Mouse (Mus musculus) small intestine, adult 2 months (tissue): ENCODE data around the gene Vcam1. TPM values are rescaled to one million over a fixed set of nuclear protein-coding genes. Genes with fewer than 3 reads are reported as not detected.

Source experiments
- H3K27ac ChIP-seq: fragments of 200-500 bp; 2 replicates; pipeline ENCODE4 v1.5.1; 2012; ENCODE audit warnings: low read depth, low read length, control low read depth, inconsistent platforms; ENCODE audit not compliant: insufficient read depth
- H3K27me3 ChIP-seq: fragments of 200-500 bp; 2 replicates; pipeline ENCODE4 v1.6.1; 2012; ENCODE audit warnings: mild to moderate bottlenecking, moderate library complexity, low read length, inconsistent platforms; ENCODE audit not compliant: control insufficient read depth, insufficient read depth
- H3K36me3 ChIP-seq: fragments of 200-500 bp; 2 replicates; pipeline ENCODE4 v1.6.1; 2012; ENCODE audit warnings: mild to moderate bottlenecking, low read length, control low read depth, inconsistent platforms; ENCODE audit not compliant: control insufficient read depth, insufficient read depth
- H3K4me1 ChIP-seq: fragments of 200-500 bp; 2 replicates; pipeline ENCODE4 v1.6.1; 2012; ENCODE audit warnings: low read length, inconsistent platforms, mixed read lengths; ENCODE audit not compliant: control insufficient read depth, insufficient read depth, insufficient read length
- H3K4me3 ChIP-seq: fragments of 200-500 bp; 2 replicates; pipeline ENCODE4 v1.5.1; 2012; ENCODE audit warnings: low read depth, mild to moderate bottlenecking, control low read depth, inconsistent platforms, low read length, moderate library complexity
- CTCF ChIP-seq: fragments of 200-500 bp; IDR thresholded peaks from 2 replicates; pipeline ENCODE4 v1.5.1; 2012; ENCODE audit warnings: low read depth, mild to moderate bottlenecking, control low read depth, inconsistent platforms, low read length, moderate library complexity, mixed read lengths; ENCODE audit not compliant: insufficient replicate concordance, insufficient read length; ENCODE audit errors: extremely low read depth
- POLR2A ChIP-seq: fragments of 200-500 bp; IDR thresholded peaks from 2 replicates; pipeline ENCODE4 v1.6.1; 2012; ENCODE audit warnings: low read depth, mild to moderate bottlenecking, control low read depth, inconsistent platforms, low read length, moderate library complexity
- WGBS: fragments of 180-500 bp; shearing (Covaris S2); methylation state at CpG from one replicate; pipeline ENCODE4 v1.1.7; 2018; 5-methylcytosine and 5-hydroxymethylcytosine counted together
- polyA plus RNA-seq: library from polyadenylated mRNA; depleted of rRNA; stranded (reverse); fragments of >200 nt; gene quantifications from 2 replicates; pipeline ENCODE4 v1.2.3, GENCODE M21; 2012

Vcam1 gene
- polyA plus RNA-seq, 1 experiment: 1.1 TPM

- Histone ChIP-seq H3K27me3 (no peaks in the 10 kb centered on the region), H3K27ac (no peak overlapping the region), H3K4me1 (no peaks in the 10 kb centered on the region), H3K36me3 (no peaks in the 10 kb centered on the region), H3K4me3 (no peak overlapping the region)
- no peak for TF ChIP-seq CTCF
- TF ChIP-seq POLR2A: no peak
- WGBS: 39% methylated on average over 5 of the region's 5 CpGs
Observed at GRCm38 (mm10) chr3:116139000-116139399, 9.5 kb upstream of the Vcam1 start.

GRCm38 (mm10) chr3:116138081-116138480, 8.6 kb upstream of the Vcam1 start:
- Histone ChIP-seq H3K4me3 (no peak overlapping the region), H3K36me3 (no peaks in the 10 kb centered on the region), H3K27ac (no peak overlapping the region), H3K27me3 (no peaks in the 10 kb centered on the region), H3K4me1 (no peaks in the 10 kb centered on the region)
- TF ChIP-seq POLR2A (no peak), CTCF (no peak)
- WGBS: 71% methylated on average over 5 of the region's 5 CpGs

GRCm38 (mm10) chr3:116133363-116133762, 3.9 kb upstream of the Vcam1 start:
- no peak overlapping the region for H3K27ac ChIP-seq
- no peaks in the 10 kb centered on the region for H3K4me1 ChIP-seq
- H3K36me3 ChIP-seq: no peaks in the 10 kb centered on the region
- H3K4me3 ChIP-seq: no peak overlapping the region
- WGBS: 20% methylated on average over 5 of the region's 5 CpGs
- no peaks in the 10 kb centered on the region for H3K27me3 ChIP-seq
- TF ChIP-seq CTCF (no peak), POLR2A (no peak)

- 90% methylated on average over 3 of the region's 3 CpGs for WGBS
- Histone ChIP-seq H3K36me3 (no peaks in the 10 kb centered on the region), H3K4me3 (no peak overlapping the region), H3K27ac (no peak overlapping the region), H3K4me1 (no peaks in the 10 kb centered on the region), H3K27me3 (no peaks in the 10 kb centered on the region)
- no peak for TF ChIP-seq CTCF
- no peak for TF ChIP-seq POLR2A
Observed at GRCm38 (mm10) chr3:116130711-116131110, 1.2 kb upstream of the Vcam1 start.

- H3K4me3 ChIP-seq: no peak overlapping the region
- TF ChIP-seq CTCF (no peak), POLR2A (no peak)
- no peaks in the 10 kb centered on the region for H3K27me3 ChIP-seq
- WGBS: 33% methylated on average over 4 of the region's 4 CpGs
- H3K36me3 ChIP-seq: no peaks in the 10 kb centered on the region
- H3K4me1 ChIP-seq: no peaks in the 10 kb centered on the region
- H3K27ac ChIP-seq: no peak overlapping the region
Observed at GRCm38 (mm10) chr3:116129841-116130595, 530 bp upstream of the Vcam1 start.

- Histone ChIP-seq H3K27ac (no peak overlapping the region), H3K27me3 (no peaks in the 10 kb centered on the region), H3K4me1 (no peaks in the 10 kb centered on the region), H3K36me3 (no peaks in the 10 kb centered on the region), H3K4me3 (peak overlapping the region; percentile 60)
- TF ChIP-seq POLR2A: no peak
- TF ChIP-seq CTCF: no peak
- WGBS: 66% methylated on average over 18 of the region's 18 CpGs
Observed at GRCm38 (mm10) chr3:116128311-116129204, 930 bp downstream of the Vcam1 start.

- Histone ChIP-seq H3K36me3 (no peaks in the 10 kb centered on the region), H3K4me1 (no peaks in the 10 kb centered on the region), H3K27me3 (no peaks in the 10 kb centered on the region), H3K27ac (no peak overlapping the region), H3K4me3 (no peak overlapping the region)
- WGBS: 69% methylated on average over 3 of the region's 3 CpGs
- TF ChIP-seq CTCF (no peak), POLR2A (no peak)
Observed at GRCm38 (mm10) chr3:116127836-116128235, 1.7 kb downstream of the Vcam1 start.
